Mouse (Mus musculus) stomach, postnatal 0 days (tissue): ENCODE measurements around the gene Celf6.

ENCODE experiments used
- CTCF ChIP-seq: IDR thresholded peaks from 2 replicates; pipeline ENCODE4 v1.5.1; 2016; ENCODE audit warnings: antibody characterized with exemption, low read depth, mild to moderate bottlenecking, moderate library complexity
- EP300 ChIP-seq: optimal IDR thresholded peaks from 2 replicates; pipeline ENCODE3; 2016; ENCODE audit warnings: antibody characterized with exemption

GRCm38 (mm10) chr9:59528274-59528673 lies 49.4 kb upstream of the Celf6 start:
- TF ChIP-seq CTCF (no peak), EP300 (no peak)
